Mouse (Mus musculus): Measurements from ENCODE around the gene Rb1. TPM values are rescaled to one million over a fixed set of nuclear protein-coding genes. Genes with fewer than 3 reads are reported as not detected.

Rb1 gene
- polyA plus RNA-seq, 1 experiment from 2014 or later, result 24.4 TPM

GRCm38 (mm10) chr14:73175031-73175430 is 150.6 kb downstream of the Rb1 start:
- no peaks in the 10 kb centered on the region for H3K9me3 ChIP-seq
- no peak overlapping the region; the same call in 1 of the 2 replicates for H3K27ac ChIP-seq (replicated peaks)
- WGBS, result 96% methylated on average over 1 of the region's 1 CpGs
- no peak overlapping the region for H3K4me3 ChIP-seq
- no peaks in the 10 kb centered on the region for H3K4me1 ChIP-seq
- H3K27me3 ChIP-seq (replicated peaks; ENCODE audit: low read depth, poor library complexity, severe bottlenecking), result no peaks in the 10 kb centered on the region
- peaks cover 100% of the 10 kb centered on the region for H3K36me3 ChIP-seq (replicated peaks)
- DNase-seq (ENCODE audit: low spot score), result no peak

DNA sequence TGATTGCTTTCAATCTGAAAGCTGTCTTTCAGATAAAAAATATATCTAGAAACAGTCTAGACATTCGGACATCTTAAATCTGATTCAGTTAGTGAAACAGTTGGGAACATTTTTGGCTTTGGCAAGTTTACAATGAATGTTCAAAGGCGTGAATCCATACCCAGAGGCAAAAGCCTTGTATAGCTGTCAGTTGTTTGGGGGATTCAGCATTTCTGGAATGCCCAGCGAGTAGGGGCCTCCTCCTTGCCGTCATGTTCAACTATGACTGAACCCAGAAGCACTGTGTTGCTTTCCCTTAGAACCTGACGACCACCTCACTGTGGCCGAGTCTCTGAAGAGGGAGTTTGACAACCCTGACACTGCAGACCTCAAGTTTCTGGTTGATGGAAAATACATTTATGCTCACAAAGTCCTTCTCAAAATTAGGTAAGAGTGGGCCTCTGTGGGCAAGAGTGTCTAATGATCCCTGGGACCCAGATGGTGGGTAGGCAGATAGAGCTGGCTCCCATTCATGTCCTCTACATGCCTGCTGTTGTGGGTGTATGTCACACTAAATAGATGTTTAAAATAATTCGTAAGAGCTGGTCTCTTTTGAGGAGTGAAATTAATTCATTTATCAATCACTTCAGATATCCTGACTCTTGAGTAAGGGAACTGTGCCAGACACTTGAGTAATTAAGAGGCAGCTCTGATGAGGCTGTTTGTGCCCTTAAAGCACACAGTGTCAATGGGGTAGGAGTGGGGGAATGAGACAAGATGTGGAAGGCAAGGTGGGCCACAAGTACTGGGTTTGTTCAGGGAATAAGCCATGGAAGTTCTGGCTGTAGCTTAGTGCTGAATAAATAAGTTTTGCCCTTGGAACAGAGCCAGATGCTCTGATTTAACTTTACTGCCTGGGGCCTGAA is 151.3 kb downstream of the Rb1 start:
- no peak overlapping the region for H3K4me3 ChIP-seq
- no peaks in the 10 kb centered on the region for H3K27me3 ChIP-seq (replicated peaks; ENCODE audit: low read depth, poor library complexity, severe bottlenecking)
- no peak overlapping the region; the same call in 1 of the 2 replicates for H3K27ac ChIP-seq (replicated peaks)
- H3K36me3 ChIP-seq (replicated peaks), result peaks cover 100% of the 10 kb centered on the region
- DNase-seq (ENCODE audit: low spot score), result no peak
- H3K9me3 ChIP-seq, result no peaks in the 10 kb centered on the region
- H3K4me1 ChIP-seq, result no peaks in the 10 kb centered on the region
- 86% methylated on average over 7 of the region's 7 CpGs for WGBS

DNA sequence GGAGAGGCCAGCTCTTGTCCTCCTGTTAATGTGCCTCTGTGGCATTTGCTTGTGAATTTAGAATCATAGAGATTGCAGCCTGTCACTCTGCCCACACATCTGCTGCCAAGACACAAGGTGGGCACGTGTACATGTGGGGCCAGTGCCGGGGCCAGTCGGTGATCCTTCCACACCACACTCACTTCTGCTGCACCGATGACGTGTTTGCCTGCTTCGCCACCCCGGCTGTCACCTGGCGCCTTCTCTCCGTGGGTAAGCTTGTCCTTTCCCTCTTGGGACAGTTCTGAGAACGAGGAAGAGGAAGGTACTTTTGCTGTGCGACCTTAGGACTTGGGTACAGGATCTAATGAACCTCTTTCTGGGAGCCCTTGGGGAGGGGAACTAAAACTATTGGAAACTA is 152.0 kb downstream of the Rb1 start:
- Histone ChIP-seq H3K27ac (replicated peaks) (no peak overlapping the region), H3K36me3 (replicated peaks) (peaks cover 99% of the 10 kb centered on the region)

GRCm38 (mm10) chr14:73172196-73173011 is 153.2 kb downstream of the Rb1 start:
- no peak for DNase-seq (ENCODE audit: low spot score)

More for the DNA sequence above, 152.0 kb downstream of the Rb1 start:
- Histone ChIP-seq H3K27me3 (replicated peaks; ENCODE audit: low read depth, poor library complexity, severe bottlenecking) (no peaks in the 10 kb centered on the region), H3K4me1 (no peaks in the 10 kb centered on the region), H3K9me3 (no peaks in the 10 kb centered on the region), H3K4me3 (no peak overlapping the region)
- DNase-seq (ENCODE audit: low spot score), result no peak
- 89% methylated on average over 11 of the region's 11 CpGs for WGBS

DNA sequence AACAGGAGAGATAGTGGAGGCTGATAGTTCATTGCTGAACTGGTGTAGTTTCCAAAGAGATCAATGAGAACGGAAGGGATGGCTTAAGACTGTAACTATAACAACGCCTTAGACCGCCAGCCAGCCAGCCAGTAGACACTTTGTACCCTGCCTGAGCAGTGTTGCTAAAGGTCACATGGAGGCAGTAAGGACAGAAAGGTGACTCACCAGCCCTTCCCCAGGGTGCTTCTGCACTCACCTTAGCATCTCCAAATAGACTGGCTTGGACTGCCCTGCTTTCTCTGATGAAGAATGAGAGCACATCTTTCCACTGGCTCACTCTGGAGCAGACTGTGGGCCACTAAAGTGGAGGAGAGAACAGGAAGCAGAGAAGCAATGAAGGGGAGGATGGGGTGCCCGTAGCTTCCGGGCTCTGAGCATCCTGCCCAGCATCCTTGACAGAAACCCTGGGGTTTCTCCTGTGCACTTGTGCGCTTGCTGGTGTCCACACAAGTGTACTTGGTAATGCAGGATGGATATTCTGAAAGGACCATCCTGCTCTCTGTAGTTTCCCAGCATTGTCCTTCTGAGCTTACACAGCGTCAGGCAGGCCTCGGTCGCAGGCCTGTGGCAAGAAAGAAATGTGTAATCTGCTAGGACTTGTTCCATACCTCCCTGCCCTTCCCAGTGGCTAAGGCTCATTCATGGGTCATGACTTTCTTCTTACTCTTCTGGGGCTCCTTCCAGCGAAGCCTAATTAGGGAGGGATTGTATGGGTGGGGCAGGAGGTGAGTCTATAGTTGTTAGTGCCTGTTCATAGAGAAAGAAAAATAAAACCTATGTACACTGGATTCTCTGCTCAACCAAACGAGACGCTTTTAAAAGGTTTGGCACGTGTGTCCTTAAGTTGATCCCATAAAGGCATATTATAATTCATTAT is 155.4 kb downstream of the Rb1 start:
- Histone ChIP-seq H3K27me3 (replicated peaks; ENCODE audit: low read depth, poor library complexity, severe bottlenecking) (no peaks in the 10 kb centered on the region), H3K9me3 (no peaks in the 10 kb centered on the region), H3K36me3 (replicated peaks) (peaks cover 99% of the 10 kb centered on the region), H3K4me3 (no peak overlapping the region), H3K4me1 (no peaks in the 10 kb centered on the region), H3K27ac (replicated peaks) (no peak overlapping the region)
- no peak for DNase-seq (ENCODE audit: low spot score)
- WGBS, result 91% methylated on average over 13 of the region's 13 CpGs

More at GRCm38 (mm10) chr14:73172196-73173011, 153.2 kb downstream of the Rb1 start:
- 74% methylated on average over 12 of the region's 12 CpGs for WGBS
- Histone ChIP-seq H3K27me3 (replicated peaks; ENCODE audit: low read depth, poor library complexity, severe bottlenecking) (no peaks in the 10 kb centered on the region), H3K4me1 (no peaks in the 10 kb centered on the region), H3K4me3 (no peak overlapping the region), H3K9me3 (no peaks in the 10 kb centered on the region), H3K27ac (replicated peaks) (no peak overlapping the region), H3K36me3 (replicated peaks) (peaks cover 99% of the 10 kb centered on the region)

- H3K36me3 ChIP-seq (replicated peaks), result peaks cover 99% of the 10 kb centered on the region
- H3K27ac ChIP-seq (replicated peaks), result no peak overlapping the region
- no peaks in the 10 kb centered on the region for H3K9me3 ChIP-seq
- no peaks in the 10 kb centered on the region for H3K27me3 ChIP-seq (replicated peaks; ENCODE audit: low read depth, poor library complexity, severe bottlenecking)
- 95% methylated on average over 6 of the region's 6 CpGs for WGBS
- no peaks in the 10 kb centered on the region for H3K4me1 ChIP-seq
- H3K4me3 ChIP-seq, result no peak overlapping the region
- no peak for DNase-seq (ENCODE audit: low spot score)
Observed at GRCm38 (mm10) chr14:73168605-73169004, 157.0 kb downstream of the Rb1 start.

DNA sequence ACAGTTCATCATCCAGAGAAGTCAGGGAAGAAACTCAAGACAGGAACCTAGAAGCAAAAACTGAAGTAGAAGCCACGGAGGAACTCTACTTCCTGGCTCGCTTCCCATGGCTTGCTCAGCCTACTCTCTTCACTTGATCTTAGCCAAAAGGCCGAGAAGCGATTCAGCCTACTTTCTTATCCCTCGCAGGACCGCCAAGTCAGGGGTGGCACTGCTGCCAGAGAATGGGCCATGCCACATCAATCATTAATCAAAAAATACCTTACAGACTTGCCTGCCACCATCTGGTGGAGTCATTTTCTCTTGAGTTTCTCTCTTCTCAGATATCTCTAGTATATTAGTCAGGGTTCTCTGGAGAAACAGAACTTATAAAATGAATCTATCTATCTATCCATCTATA is 160.5 kb downstream of the Rb1 start:
- no peak overlapping the region for H3K4me3 ChIP-seq
- peaks cover 99% of the 10 kb centered on the region for H3K36me3 ChIP-seq (replicated peaks)
- H3K4me1 ChIP-seq, result peaks cover 7% of the 10 kb centered on the region; the same call in 1 of the 2 replicates
- WGBS, result 95% methylated on average over 6 of the region's 6 CpGs
- no peaks in the 10 kb centered on the region for H3K27me3 ChIP-seq (replicated peaks; ENCODE audit: low read depth, poor library complexity, severe bottlenecking)
- DNase-seq (ENCODE audit: low spot score), result no peak
- no peaks in the 10 kb centered on the region for H3K9me3 ChIP-seq
- H3K27ac ChIP-seq (replicated peaks), result no peak overlapping the region

DNA sequence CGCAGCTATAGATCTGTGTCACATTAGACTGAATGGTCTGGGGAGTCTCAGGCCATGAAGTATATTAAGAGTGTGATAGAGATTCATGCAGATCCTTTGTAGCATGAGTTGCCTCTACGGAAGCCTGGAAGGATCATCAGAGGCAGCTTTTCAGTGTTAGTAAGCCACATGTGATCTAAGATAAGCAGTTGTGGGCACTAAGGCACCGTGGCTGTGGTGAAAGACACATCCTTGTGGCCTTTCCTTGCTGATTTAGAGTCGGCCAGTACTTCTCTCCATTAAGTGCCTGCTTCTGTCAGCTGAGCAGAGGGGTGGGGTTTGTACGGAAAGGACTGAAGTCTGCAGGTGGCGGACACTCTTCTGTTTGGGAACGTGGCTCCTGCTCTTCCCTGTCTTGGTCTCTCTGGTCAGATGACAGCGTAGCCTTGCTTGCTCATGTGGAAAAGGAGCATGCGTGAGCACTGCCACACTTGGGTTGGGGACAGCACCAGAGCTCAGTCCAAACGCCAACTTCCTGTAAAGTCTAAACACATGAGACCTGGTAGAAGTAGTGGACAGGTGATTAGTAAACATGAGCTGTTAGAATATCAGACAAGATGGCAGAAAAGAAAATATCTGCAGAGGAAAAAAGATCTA is 162.1 kb downstream of the Rb1 start:
- no peaks in the 10 kb centered on the region for H3K9me3 ChIP-seq
- H3K36me3 ChIP-seq (replicated peaks), result peaks cover 100% of the 10 kb centered on the region
- no peak for DNase-seq (ENCODE audit: low spot score)
- H3K27ac ChIP-seq (replicated peaks), result no peak overlapping the region
- peaks cover 7% of the 10 kb centered on the region; the same call in 1 of the 2 replicates for H3K4me1 ChIP-seq
- 94% methylated on average over 10 of the region's 10 CpGs for WGBS
- H3K4me3 ChIP-seq, result no peak overlapping the region
- H3K27me3 ChIP-seq (replicated peaks; ENCODE audit: low read depth, poor library complexity, severe bottlenecking), result no peaks in the 10 kb centered on the region

- H3K4me1 ChIP-seq, result peaks cover 7% of the 10 kb centered on the region; the same call in 1 of the 2 replicates
- H3K36me3 ChIP-seq (replicated peaks), result peaks cover 100% of the 10 kb centered on the region
- no peaks in the 10 kb centered on the region for H3K27me3 ChIP-seq (replicated peaks; ENCODE audit: low read depth, poor library complexity, severe bottlenecking)
- DNase-seq (ENCODE audit: low spot score), result no peak
- H3K9me3 ChIP-seq, result no peaks in the 10 kb centered on the region
- WGBS, result 92% methylated on average over 13 of the region's 13 CpGs
- no peak overlapping the region for H3K27ac ChIP-seq (replicated peaks)
- H3K4me3 ChIP-seq, result no peak overlapping the region
Observed at GRCm38 (mm10) chr14:73162192-73162800, 163.3 kb downstream of the Rb1 start.

DNA sequence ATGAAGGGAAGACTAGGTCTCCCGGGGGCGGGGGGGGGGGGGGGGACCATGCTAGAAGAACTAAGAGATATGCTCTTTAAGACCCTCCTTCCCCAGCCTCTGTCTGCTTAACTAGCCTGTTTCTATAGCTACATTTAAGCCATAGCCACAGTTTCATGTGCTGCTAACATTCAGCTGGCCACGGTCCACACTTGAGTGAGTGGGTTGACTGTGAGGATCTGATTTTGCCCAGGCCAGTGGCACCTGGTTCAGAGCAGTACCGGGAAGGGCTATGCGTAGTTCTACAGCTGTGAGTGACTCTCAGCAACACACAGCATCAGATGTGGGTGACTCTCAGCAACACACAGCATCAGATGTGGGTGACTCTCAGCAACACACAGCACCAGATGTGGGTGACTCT is 164.3 kb downstream of the Rb1 start:
- H3K4me1 ChIP-seq, result peaks cover 7% of the 10 kb centered on the region; the same call in 1 of the 2 replicates
- no peak overlapping the region for H3K4me3 ChIP-seq
- H3K27me3 ChIP-seq (replicated peaks; ENCODE audit: low read depth, poor library complexity, severe bottlenecking), result no peaks in the 10 kb centered on the region
- no peak for DNase-seq (ENCODE audit: low spot score)
- 90% methylated on average over 5 of the region's 5 CpGs for WGBS
- peaks cover 100% of the 10 kb centered on the region for H3K36me3 ChIP-seq (replicated peaks)
- no peak overlapping the region for H3K27ac ChIP-seq (replicated peaks)
- H3K9me3 ChIP-seq, result no peaks in the 10 kb centered on the region

- Histone ChIP-seq H3K4me1 (peaks cover 22% of the 10 kb centered on the region), H3K27ac (replicated peaks) (no peak overlapping the region), H3K27me3 (replicated peaks; ENCODE audit: low read depth, poor library complexity, severe bottlenecking) (no peaks in the 10 kb centered on the region), H3K9me3 (no peaks in the 10 kb centered on the region), H3K36me3 (replicated peaks) (peaks cover 54% of the 10 kb centered on the region), H3K4me3 (no peak overlapping the region)
- WGBS, result 90% methylated on average over 3 of the region's 3 CpGs
- DNase-seq (ENCODE audit: low spot score), result no peak
Observed at GRCm38 (mm10) chr14:73148125-73148524, 177.5 kb downstream of the Rb1 start.
